Mouse (Mus musculus) hindbrain, embryonic 16.5 days (tissue): ENCODE data around the gene Ssr2. TPM values are rescaled to one million over a fixed set of nuclear protein-coding genes. Genes with fewer than 3 reads are reported as not detected.

Experiments
- ATAC-seq: fragments of 200-750 bp; cut with Nextera tagmentation; 2 replicates; pipeline ENCODE4 v1.8.0; 2017; ENCODE audit warnings: moderate TSS enrichment, moderate library complexity
- H3K27ac ChIP-seq: fragments of 300-500 bp; sonication (generic); 2 replicates; pipeline ENCODE4 v1.5.1; 2014; ENCODE audit warnings: low read depth, mild to moderate bottlenecking, control low read depth, low read length, moderate library complexity
- H3K27me3 ChIP-seq: fragments of 300-500 bp; sonication (generic); replicated peaks from 2 replicates; pipeline ENCODE4 v1.6.1; 2014; ENCODE audit warnings: low read length; ENCODE audit not compliant: control insufficient read depth, insufficient read depth
- H3K36me3 ChIP-seq: fragments of 300-500 bp; sonication (generic); 2 replicates; pipeline ENCODE4 v1.6.1; 2014; ENCODE audit warnings: mild to moderate bottlenecking, low read length, moderate library complexity, mixed read lengths; ENCODE audit not compliant: control insufficient read depth, insufficient read depth
- H3K4me1 ChIP-seq: fragments of 300-500 bp; sonication (generic); 2 replicates; pipeline ENCODE4 v1.6.1; 2014; ENCODE audit warnings: low read depth, low read length; ENCODE audit not compliant: control insufficient read depth, insufficient read depth
- H3K4me2 ChIP-seq: fragments of 300-500 bp; sonication (generic); 2 replicates; pipeline ENCODE4 v1.6.1; 2014; ENCODE audit warnings: mild to moderate bottlenecking, low read length, control low read depth, moderate library complexity
- H3K4me3 ChIP-seq: fragments of 300-500 bp; sonication (generic); 2 replicates; pipeline ENCODE4 v1.5.1; 2014; ENCODE audit warnings: mild to moderate bottlenecking, low read length, control low read depth, moderate library complexity
- H3K9ac ChIP-seq: fragments of 300-500 bp; sonication (generic); 2 replicates; pipeline ENCODE4 v1.6.1; 2014; ENCODE audit warnings: low read depth, mild to moderate bottlenecking, control low read depth, low read length, moderate library complexity
- H3K9me3 ChIP-seq: fragments of 300-500 bp; sonication (generic); 2 replicates; pipeline ENCODE4 v1.6.1; 2014; ENCODE audit warnings: mild to moderate bottlenecking, low read length, moderate library complexity; ENCODE audit not compliant: control insufficient read depth
- WGBS: fragments of 180-500 bp; shearing (Covaris S2); extraction: QIAGEN DNeasy Blood & Tissue Kit; methylation state at CpG from one replicate; pipeline ENCODE4 v1.1.7; 2014; 5-methylcytosine and 5-hydroxymethylcytosine counted together
- polyA plus RNA-seq: library from polyadenylated mRNA; unstranded; fragments of >200 nt; fragmentation: Nextera tagmentation; extraction: Ambion mirVana; gene quantifications from 2 replicates; pipeline ENCODE4 v1.2.1, GENCODE M21; 2015

The Ssr2 gene
- polyA plus RNA-seq, 1 experiment from 2014 or later = 133 TPM

GRCm38 (mm10) chr3:88540085-88540484 lies 35.6 kb upstream of the Ssr2 start:
- H3K4me3 ChIP-seq = no peak overlapping the region
- 57% methylated on average over 5 of the region's 5 CpGs for WGBS
- H3K4me1 ChIP-seq = peaks cover 45% of the 10 kb centered on the region
- no peaks in the 10 kb centered on the region for H3K27me3 ChIP-seq
- H3K27ac ChIP-seq = peak overlapping the region; percentile 58
- no peak overlapping the region for H3K4me2 ChIP-seq
- ATAC-seq = no peak
- no peaks in the 10 kb centered on the region for H3K9me3 ChIP-seq
- no peak overlapping the region for H3K9ac ChIP-seq
- peaks cover 20% of the 10 kb centered on the region for H3K36me3 ChIP-seq

- Histone ChIP-seq H3K4me3 (no peak overlapping the region), H3K27me3 (no peaks in the 10 kb centered on the region), H3K9ac (no peak overlapping the region), H3K36me3 (peaks cover 15% of the 10 kb centered on the region), H3K9me3 (no peaks in the 10 kb centered on the region), H3K4me1 (peaks cover 28% of the 10 kb centered on the region), H3K27ac (peak overlapping the region; percentile 16), H3K4me2 (no peak overlapping the region)
- WGBS = 45% methylated on average over 7 of the region's 7 CpGs
- peak; percentile 69 for ATAC-seq
These were observed 33.9 kb upstream of the Ssr2 start for GRCm38 (mm10) chr3:88541622-88542401.

- no peak for ATAC-seq
These were observed 33.2 kb upstream of the Ssr2 start for GRCm38 (mm10) chr3:88542486-88542885.

GRCm38 (mm10) chr3:88543174-88543573 lies 32.5 kb upstream of the Ssr2 start:
- Histone ChIP-seq H3K27ac (no peak overlapping the region), H3K4me2 (no peak overlapping the region), H3K9me3 (no peaks in the 10 kb centered on the region), H3K36me3 (peaks cover 5% of the 10 kb centered on the region), H3K4me3 (no peak overlapping the region), H3K27me3 (no peaks in the 10 kb centered on the region), H3K4me1 (peaks cover 22% of the 10 kb centered on the region), H3K9ac (no peak overlapping the region)
- 88% methylated on average over 8 of the region's 8 CpGs for WGBS
- ATAC-seq = no peak

More at GRCm38 (mm10) chr3:88542486-88542885, 33.2 kb upstream of the Ssr2 start:
- H3K4me3 ChIP-seq = no peak overlapping the region
- no peaks in the 10 kb centered on the region for H3K9me3 ChIP-seq
- H3K27ac ChIP-seq = no peak overlapping the region; the same call in 1 of the 2 replicates
- WGBS = 72% methylated on average over 4 of the region's 4 CpGs
- H3K36me3 ChIP-seq = peaks cover 10% of the 10 kb centered on the region
- H3K4me2 ChIP-seq = no peak overlapping the region
- no peaks in the 10 kb centered on the region for H3K27me3 ChIP-seq
- peaks cover 23% of the 10 kb centered on the region for H3K4me1 ChIP-seq
- no peak overlapping the region for H3K9ac ChIP-seq

- Histone ChIP-seq H3K9me3 (no peaks in the 10 kb centered on the region), H3K4me1 (peaks cover 15% of the 10 kb centered on the region), H3K36me3 (no peaks in the 10 kb centered on the region; the same call in 1 of the 2 replicates), H3K4me2 (no peak overlapping the region), H3K9ac (no peak overlapping the region), H3K4me3 (no peak overlapping the region), H3K27me3 (no peaks in the 10 kb centered on the region), H3K27ac (no peak overlapping the region)
- 77% methylated on average over 5 of the region's 5 CpGs for WGBS
- no peak for ATAC-seq
These were observed 31.8 kb upstream of the Ssr2 start for GRCm38 (mm10) chr3:88543651-88544410.

GRCm38 (mm10) chr3:88544514-88544913 lies 31.2 kb upstream of the Ssr2 start:
- no peak overlapping the region for H3K27ac ChIP-seq
- no peaks in the 10 kb centered on the region for H3K9me3 ChIP-seq
- no peak overlapping the region for H3K4me3 ChIP-seq
- WGBS = 42% methylated on average over 5 of the region's 5 CpGs
- H3K4me2 ChIP-seq = no peak overlapping the region
- no peaks in the 10 kb centered on the region for H3K36me3 ChIP-seq
- no peaks in the 10 kb centered on the region for H3K27me3 ChIP-seq
- ATAC-seq = no peak
- H3K4me1 ChIP-seq = peaks cover 12% of the 10 kb centered on the region
- H3K9ac ChIP-seq = no peak overlapping the region

- H3K4me1 ChIP-seq = peaks cover 8% of the 10 kb centered on the region
- 70% methylated on average over 20 of the region's 20 CpGs for WGBS
- ATAC-seq = no peak
- H3K27me3 ChIP-seq = no peaks in the 10 kb centered on the region
- H3K9ac ChIP-seq = no peak overlapping the region
- H3K36me3 ChIP-seq = no peaks in the 10 kb centered on the region
- H3K9me3 ChIP-seq = no peaks in the 10 kb centered on the region
- no peak overlapping the region for H3K4me3 ChIP-seq
- H3K27ac ChIP-seq = no peak overlapping the region
- H3K4me2 ChIP-seq = no peak overlapping the region
These were observed 30.6 kb upstream of the Ssr2 start for GRCm38 (mm10) chr3:88544955-88545591.

GRCm38 (mm10) chr3:88546674-88547418 lies 28.8 kb upstream of the Ssr2 start:
- WGBS = 77% methylated on average over 6 of the region's 6 CpGs

More at GRCm38 (mm10) chr3:88546674-88547418, 28.8 kb upstream of the Ssr2 start:
- no peak for ATAC-seq
- H3K36me3 ChIP-seq = no peaks in the 10 kb centered on the region
- no peak overlapping the region for H3K4me2 ChIP-seq
- no peak overlapping the region for H3K4me3 ChIP-seq
- no peaks in the 10 kb centered on the region for H3K9me3 ChIP-seq
- H3K9ac ChIP-seq = no peak overlapping the region
- H3K4me1 ChIP-seq = peaks cover 4% of the 10 kb centered on the region
- no peaks in the 10 kb centered on the region for H3K27me3 ChIP-seq
- no peak overlapping the region for H3K27ac ChIP-seq
